Mouse (Mus musculus): ENCODE measurements around the gene Zdhhc13.

GRCm38 (mm10) chr7:48860948-48861347 lies 72.1 kb downstream of the Zdhhc13 start:
- TF ChIP-seq CTCF (IDR thresholded peaks at IDR 0.05; ENCODE audit: borderline replicate concordance, insufficient read depth, low read depth, low read length) (no peak), POLR2A (IDR thresholded peaks at IDR 0.05; ENCODE audit: borderline replicate concordance, insufficient read depth, low read length) (no peak)
